Mouse (Mus musculus) hindbrain, embryonic 15.5 days (tissue): ENCODE results near the gene Sema4d. TPM values are rescaled to one million over a fixed set of nuclear protein-coding genes. Genes with fewer than 3 reads are reported as not detected.

Experiments
- ATAC-seq: fragments of 200-750 bp; cut with Nextera tagmentation; 2 replicates; pipeline ENCODE4 v1.8.0; 2017; ENCODE audit warnings: low read depth, moderate number of reproducible peaks, moderate TSS enrichment; ENCODE audit not compliant: low FRiP score
- H3K27ac ChIP-seq: fragments of 300-500 bp; sonication (generic); replicated peaks from 2 replicates; pipeline ENCODE4 v1.5.1; 2015; ENCODE audit warnings: mild to moderate bottlenecking, inconsistent platforms
- H3K27me3 ChIP-seq: fragments of 300-500 bp; sonication (generic); 2 replicates; pipeline ENCODE4 v1.6.1; 2015; ENCODE audit warnings: control low read depth, inconsistent platforms
- H3K36me3 ChIP-seq: fragments of 300-500 bp; sonication (generic); 2 replicates; pipeline ENCODE4 v1.6.1; 2015; ENCODE audit warnings: control low read depth, inconsistent platforms
- H3K4me1 ChIP-seq: fragments of 300-500 bp; sonication (generic); replicated peaks from 2 replicates; pipeline ENCODE4 v1.6.1; 2015; ENCODE audit warnings: control low read depth, inconsistent platforms
- H3K4me2 ChIP-seq: fragments of 300-500 bp; sonication (generic); 2 replicates; pipeline ENCODE4 v1.6.1; 2015; ENCODE audit warnings: moderate library complexity, mild to moderate bottlenecking, inconsistent platforms
- H3K4me3 ChIP-seq: fragments of 300-500 bp; sonication (generic); 2 replicates; pipeline ENCODE4 v1.5.1; 2015; ENCODE audit warnings: mild to moderate bottlenecking, inconsistent platforms
- H3K9ac ChIP-seq: fragments of 300-500 bp; sonication (generic); 2 replicates; pipeline ENCODE4 v1.6.1; 2015; ENCODE audit warnings: inconsistent platforms
- H3K9me3 ChIP-seq: fragments of 300-500 bp; sonication (generic); 2 replicates; pipeline ENCODE4 v1.6.1; 2016; ENCODE audit warnings: control low read depth, inconsistent platforms
- WGBS: fragments of 180-500 bp; shearing (Covaris S2); methylation state at CpG from one replicate; pipeline ENCODE4 v1.1.7; 2015; 5-methylcytosine and 5-hydroxymethylcytosine counted together
- polyA plus RNA-seq: library from polyadenylated mRNA; unstranded; fragments of >200 nt; fragmentation: Nextera tagmentation; extraction: Ambion mirVana; gene quantifications from 2 replicates; pipeline ENCODE4 v1.2.1, GENCODE M21; 2015

Sema4d gene
- polyA plus RNA-seq, 1 experiment from 2014 or later, result 14.8 TPM

GRCm38 (mm10) chr13:51832491-51832890 lies 38.9 kb upstream of the Sema4d start:
- peaks cover 5% of the 10 kb centered on the region; the same call in 1 of the 2 replicates for H3K4me1 ChIP-seq
- H3K27ac ChIP-seq, result no peak overlapping the region
- no peaks in the 10 kb centered on the region for H3K9me3 ChIP-seq
- no peak overlapping the region for H3K4me3 ChIP-seq
- H3K9ac ChIP-seq, result no peak overlapping the region
- no peaks in the 10 kb centered on the region for H3K36me3 ChIP-seq
- WGBS, result 86% methylated on average over 6 of the region's 6 CpGs
- 0 out of 2 replicates have a peak, but pooled peaks cover 6% of the 10 kb centered on the region for H3K27me3 ChIP-seq
- no peak for ATAC-seq
- H3K4me2 ChIP-seq, result no peak overlapping the region

GRCm38 (mm10) chr13:51830744-51831450 lies 37.4 kb upstream of the Sema4d start:
- 33% methylated on average over 10 of the region's 10 CpGs for WGBS
- no peak overlapping the region for H3K27ac ChIP-seq
- no peaks in the 10 kb centered on the region for H3K36me3 ChIP-seq
- no peak overlapping the region for H3K4me3 ChIP-seq
- no peak overlapping the region for H3K9ac ChIP-seq
- H3K4me2 ChIP-seq, result no peak overlapping the region
- ATAC-seq, result no peak
- no peaks in the 10 kb centered on the region for H3K9me3 ChIP-seq
- no peaks in the 10 kb centered on the region for H3K27me3 ChIP-seq
- peaks cover 5% of the 10 kb centered on the region; the same call in 1 of the 2 replicates for H3K4me1 ChIP-seq

DNA sequence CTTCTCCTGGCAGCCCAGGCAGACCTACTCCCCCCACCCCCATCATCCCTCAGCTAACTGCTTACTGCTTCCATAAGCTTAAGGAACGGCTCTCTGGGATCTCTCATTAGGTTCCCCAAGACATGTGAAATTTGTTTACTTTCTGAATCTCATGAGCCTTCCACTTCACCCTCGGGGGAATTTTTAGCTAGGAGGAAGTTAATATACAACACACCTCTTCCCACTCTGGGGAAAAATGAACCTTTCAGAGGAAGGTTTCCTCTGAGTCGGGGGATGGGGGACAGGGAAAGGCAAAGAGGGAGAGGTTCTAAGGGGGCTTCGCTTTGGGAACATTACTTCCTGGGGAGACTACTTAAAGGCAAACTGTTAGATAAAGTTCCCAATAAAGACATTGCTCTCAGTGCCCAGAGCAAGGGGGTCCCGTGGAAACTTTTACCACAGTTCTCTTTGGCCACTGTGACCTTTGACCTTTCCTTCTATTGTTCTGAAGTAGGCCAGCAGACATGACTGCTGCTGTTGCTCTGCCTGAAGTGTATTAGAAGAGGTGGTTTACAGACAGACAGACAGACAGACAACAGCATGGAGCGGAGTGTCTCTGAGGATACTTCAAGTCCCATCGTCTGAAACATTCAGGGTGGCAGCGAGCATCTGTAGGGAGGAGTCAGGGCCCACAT lies 30.4 kb upstream of the Sema4d start:
- Histone ChIP-seq H3K9ac (no peak overlapping the region), H3K27ac (no peak overlapping the region), H3K27me3 (no peaks in the 10 kb centered on the region), H3K4me1 (no peaks in the 10 kb centered on the region), H3K36me3 (no peaks in the 10 kb centered on the region), H3K4me3 (no peak overlapping the region), H3K4me2 (no peak overlapping the region), H3K9me3 (no peaks in the 10 kb centered on the region)
- no peak for ATAC-seq
- WGBS, result 44% methylated on average over 8 of the region's 8 CpGs

DNA sequence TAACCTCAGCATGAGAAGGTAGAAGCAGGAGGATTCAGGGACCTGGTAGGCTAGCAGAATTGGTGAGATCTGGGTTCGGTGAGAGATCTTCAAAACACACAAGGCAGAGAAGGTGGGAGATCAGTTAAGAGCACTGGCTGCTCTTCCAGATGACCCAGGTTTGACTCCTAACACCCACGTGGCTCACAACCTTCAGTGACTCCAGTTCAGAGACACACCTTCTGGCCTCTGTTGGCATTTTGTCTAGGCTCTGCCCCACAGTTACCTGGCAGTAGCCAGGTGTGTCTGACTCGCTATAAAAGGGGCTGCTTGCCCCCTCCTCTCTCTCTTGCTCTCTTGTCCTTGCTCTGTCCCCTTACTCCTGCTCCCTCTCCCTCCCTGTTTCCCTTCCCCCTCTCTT lies 28.4 kb upstream of the Sema4d start:
- Histone ChIP-seq H3K27me3 (no peaks in the 10 kb centered on the region), H3K4me2 (no peak overlapping the region), H3K4me3 (no peak overlapping the region), H3K9me3 (no peaks in the 10 kb centered on the region), H3K9ac (no peak overlapping the region), H3K27ac (no peak overlapping the region), H3K36me3 (no peaks in the 10 kb centered on the region), H3K4me1 (peaks cover 5% of the 10 kb centered on the region; the same call in 1 of the 2 replicates)
- 61% methylated on average over 3 of the region's 3 CpGs for WGBS
- no peak for ATAC-seq

DNA sequence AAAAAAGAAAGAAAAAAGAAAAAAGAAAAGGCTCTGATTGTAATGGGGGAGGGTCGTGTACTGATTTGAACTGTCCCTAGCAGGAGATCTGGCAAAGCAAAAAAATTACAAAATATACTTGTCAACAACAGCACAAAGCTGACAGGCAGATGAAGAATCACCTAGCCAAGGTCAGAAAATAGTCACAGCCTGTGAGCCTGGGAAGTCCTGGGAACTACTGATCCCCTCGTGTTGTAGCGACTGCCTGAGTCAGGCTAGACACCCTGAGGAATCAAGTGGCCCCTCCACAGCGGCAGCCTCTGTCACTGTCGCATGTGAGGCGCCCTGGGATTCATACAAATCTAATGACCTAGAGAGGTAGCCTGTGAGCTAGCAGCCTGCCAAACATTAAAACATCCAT lies 25.8 kb upstream of the Sema4d start:
- H3K4me2 ChIP-seq, result no peak overlapping the region
- H3K27me3 ChIP-seq, result no peaks in the 10 kb centered on the region
- H3K27ac ChIP-seq, result no peak overlapping the region
- no peak for ATAC-seq
- H3K36me3 ChIP-seq, result no peaks in the 10 kb centered on the region
- H3K9me3 ChIP-seq, result no peaks in the 10 kb centered on the region
- H3K4me3 ChIP-seq, result no peak overlapping the region
- peaks cover 16% of the 10 kb centered on the region; the same call in 1 of the 2 replicates for H3K4me1 ChIP-seq
- WGBS, result 61% methylated on average over 6 of the region's 6 CpGs
- no peak overlapping the region for H3K9ac ChIP-seq

GRCm38 (mm10) chr13:51818944-51819326 lies 25.4 kb upstream of the Sema4d start:
- ATAC-seq, result no peak
- no peaks in the 10 kb centered on the region for H3K36me3 ChIP-seq
- no peaks in the 10 kb centered on the region for H3K27me3 ChIP-seq
- no peaks in the 10 kb centered on the region for H3K9me3 ChIP-seq
- no peak overlapping the region for H3K9ac ChIP-seq
- H3K4me3 ChIP-seq, result no peak overlapping the region
- 77% methylated on average over 3 of the region's 3 CpGs for WGBS
- H3K27ac ChIP-seq, result no peak overlapping the region
- peaks cover 20% of the 10 kb centered on the region for H3K4me1 ChIP-seq
- H3K4me2 ChIP-seq, result no peak overlapping the region

GRCm38 (mm10) chr13:51818170-51818943 lies 24.8 kb upstream of the Sema4d start:
- H3K4me2 ChIP-seq, result no peak overlapping the region
- no peaks in the 10 kb centered on the region for H3K36me3 ChIP-seq
- no peaks in the 10 kb centered on the region for H3K9me3 ChIP-seq
- ATAC-seq, result no peak
- no peak overlapping the region for H3K4me3 ChIP-seq
- 68% methylated on average over 6 of the region's 6 CpGs for whole genome bisulfite sequencing
- H3K4me1 ChIP-seq, result peaks cover 26% of the 10 kb centered on the region
- no peak overlapping the region for H3K27ac ChIP-seq
- H3K27me3 ChIP-seq, result no peaks in the 10 kb centered on the region
- H3K9ac ChIP-seq, result no peak overlapping the region

DNA sequence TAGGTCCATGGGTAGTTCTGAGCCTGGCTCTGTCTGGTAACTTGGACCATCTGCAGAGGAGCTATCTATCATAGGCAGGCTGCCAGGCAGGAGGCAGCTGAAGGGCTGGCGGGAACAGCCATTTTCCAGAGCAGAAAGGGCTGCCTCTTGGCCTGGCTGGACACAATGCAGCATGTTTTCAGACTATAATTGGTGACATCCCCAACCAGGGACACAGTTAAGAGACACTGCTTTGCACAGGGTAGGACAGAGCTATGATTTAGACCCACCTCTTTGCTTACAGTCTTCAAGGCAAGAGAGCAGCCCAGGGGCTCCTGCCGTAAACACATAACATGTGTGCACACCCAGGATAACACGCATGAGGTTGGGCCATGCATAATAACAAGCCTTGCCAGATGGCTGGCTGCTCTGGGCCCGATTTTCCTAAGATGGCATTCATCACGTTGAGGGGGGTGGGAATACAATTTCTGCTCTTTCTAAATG lies 23.1 kb upstream of the Sema4d start:
- WGBS, result 38% methylated on average over 5 of the region's 5 CpGs
- H3K27ac ChIP-seq, result peak overlapping the region; percentile 61
- no peak overlapping the region for H3K4me2 ChIP-seq
- H3K27me3 ChIP-seq, result no peaks in the 10 kb centered on the region
- H3K36me3 ChIP-seq, result no peaks in the 10 kb centered on the region
- ATAC-seq, result peak; percentile 66
- H3K4me1 ChIP-seq, result peaks cover 28% of the 10 kb centered on the region
- no peak overlapping the region for H3K4me3 ChIP-seq
- no peak overlapping the region for H3K9ac ChIP-seq
- H3K9me3 ChIP-seq, result no peaks in the 10 kb centered on the region

GRCm38 (mm10) chr13:51815865-51816504 lies 22.4 kb upstream of the Sema4d start:
- Histone ChIP-seq H3K4me3 (no peak overlapping the region), H3K4me1 (peaks cover 28% of the 10 kb centered on the region), H3K9ac (no peak overlapping the region), H3K27ac (peak overlapping the region; percentile 61), H3K9me3 (no peaks in the 10 kb centered on the region), H3K36me3 (no peaks in the 10 kb centered on the region), H3K27me3 (no peaks in the 10 kb centered on the region), H3K4me2 (no peak overlapping the region)
- 0 out of 2 replicates have a peak, but pooled peaks have one; percentile 6 for ATAC-seq
- 71% methylated on average over 9 of the region's 9 CpGs for WGBS

GRCm38 (mm10) chr13:51814646-51815045 lies 21.1 kb upstream of the Sema4d start:
- Histone ChIP-seq H3K4me1 (peaks cover 28% of the 10 kb centered on the region), H3K4me3 (no peak overlapping the region), H3K36me3 (no peaks in the 10 kb centered on the region), H3K4me2 (no peak overlapping the region), H3K9ac (no peak overlapping the region), H3K27me3 (no peaks in the 10 kb centered on the region), H3K27ac (no peak overlapping the region), H3K9me3 (no peaks in the 10 kb centered on the region)
- WGBS, result 85% methylated on average over 6 of the region's 6 CpGs
- no peak for ATAC-seq

- Histone ChIP-seq H3K27me3 (no peaks in the 10 kb centered on the region), H3K4me1 (peaks cover 28% of the 10 kb centered on the region), H3K4me3 (no peak overlapping the region), H3K4me2 (no peak overlapping the region), H3K9ac (no peak overlapping the region), H3K9me3 (no peaks in the 10 kb centered on the region), H3K27ac (no peak overlapping the region), H3K36me3 (no peaks in the 10 kb centered on the region)
- ATAC-seq, result no peak
- 59% methylated on average over 10 of the region's 10 CpGs for WGBS
These were observed 20.4 kb upstream of the Sema4d start for GRCm38 (mm10) chr13:51813621-51814615.
